Mouse (Mus musculus) erythroblast, embryonic 14.5 days (primary cell): ENCODE data around the gene 4930519P11Rik. TPM values are rescaled to one million over a fixed set of nuclear protein-coding genes. Genes with fewer than 3 reads are reported as not detected.

ENCODE experiments used
- H3K27me3 ChIP-seq: 2 replicates; pipeline ENCODE4 v1.6.1; 2012; ENCODE audit warnings: inconsistent platforms; ENCODE audit not compliant: control insufficient read depth
- H3K36me3 ChIP-seq: 2 replicates; pipeline ENCODE4 v1.6.1; 2012; ENCODE audit warnings: mild to moderate bottlenecking, inconsistent platforms; ENCODE audit not compliant: control insufficient read depth
- H3K4me1 ChIP-seq: 2 replicates; pipeline ENCODE4 v1.6.1; 2012; ENCODE audit warnings: inconsistent platforms; ENCODE audit not compliant: control insufficient read depth
- H3K4me3 ChIP-seq: replicated peaks from 2 replicates; pipeline ENCODE3; 2012; ENCODE audit warnings: moderate library complexity, mild to moderate bottlenecking, inconsistent platforms
- H3K9me3 ChIP-seq: 2 replicates; pipeline ENCODE4 v1.6.1; 2012; ENCODE audit warnings: low read length, inconsistent platforms, mixed read lengths; ENCODE audit not compliant: control insufficient read depth
- GATA1 ChIP-seq: IDR thresholded peaks from 2 replicates; pipeline ENCODE4 v1.6.1; 2012; ENCODE audit warnings: low read length, inconsistent platforms, mixed read lengths
- TAL1 ChIP-seq: IDR thresholded peaks from 3 replicates; pipeline ENCODE4 v1.6.1; 2012; ENCODE audit warnings: low read length, inconsistent platforms, mixed read lengths
- polyA plus RNA-seq: library from polyadenylated mRNA; stranded (reverse); fragments of >175 nt; gene quantifications from 2 replicates; pipeline ENCODE4 v1.2.3, GENCODE M21; 2012

The 4930519P11Rik gene
- polyA plus RNA-seq, 1 experiment = 0.33 TPM

GRCm38 (mm10) chr2:154609050-154609767 lies 4.0 kb downstream of the 4930519P11Rik start:
- TF ChIP-seq TAL1 = no peak
- TF ChIP-seq GATA1 = no peak
- H3K4me3 ChIP-seq = no peak overlapping the region
- peaks cover 55% of the 10 kb centered on the region for H3K4me1 ChIP-seq

GRCm38 (mm10) chr2:154606965-154607364 lies 6.3 kb downstream of the 4930519P11Rik start:
- TF ChIP-seq TAL1 (no peak), GATA1 (no peak)
- Histone ChIP-seq H3K9me3 (no peaks in the 10 kb centered on the region), H3K36me3 (no peaks in the 10 kb centered on the region), H3K27me3 (no peaks in the 10 kb centered on the region), H3K4me1 (peaks cover 51% of the 10 kb centered on the region), H3K4me3 (no peak overlapping the region)

More at GRCm38 (mm10) chr2:154609050-154609767, 4.0 kb downstream of the 4930519P11Rik start:
- Histone ChIP-seq H3K36me3 (no peaks in the 10 kb centered on the region), H3K27me3 (no peaks in the 10 kb centered on the region), H3K9me3 (no peaks in the 10 kb centered on the region)

- Histone ChIP-seq H3K4me1 (peaks cover 41% of the 10 kb centered on the region), H3K9me3 (no peaks in the 10 kb centered on the region), H3K36me3 (peaks cover 5% of the 10 kb centered on the region; the same call in 1 of the 2 replicates), H3K4me3 (peak overlapping the region; percentile 75), H3K27me3 (no peaks in the 10 kb centered on the region)
- no peak for TF ChIP-seq GATA1
- no peak for TF ChIP-seq TAL1
Observed at GRCm38 (mm10) chr2:154604156-154604555, 9.1 kb downstream of the 4930519P11Rik start.

DNA sequence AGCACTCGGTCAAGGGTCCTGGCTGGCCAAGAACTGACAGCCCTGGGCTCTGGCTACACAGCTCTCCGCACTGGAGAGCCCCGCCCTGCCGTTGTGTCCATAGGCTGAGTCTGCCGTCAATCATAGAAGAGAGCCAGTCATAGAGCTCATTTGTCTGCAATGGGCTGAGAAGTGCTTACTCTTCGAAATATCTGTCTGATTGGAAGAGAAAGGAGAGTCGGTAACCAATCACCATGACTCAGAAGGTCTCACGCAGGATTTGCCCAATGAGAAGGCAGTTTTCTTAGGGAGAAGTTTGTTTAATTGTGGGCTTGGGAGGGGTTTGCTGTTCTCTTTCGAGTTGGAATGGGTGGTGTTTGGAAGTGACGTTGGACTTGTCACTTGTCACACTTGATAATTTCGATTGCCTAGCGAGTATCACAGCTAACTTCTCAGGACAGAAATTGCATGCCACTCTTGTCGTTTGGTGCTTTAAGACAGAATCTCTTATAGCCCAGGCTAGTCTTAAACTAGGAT lies 9.5 kb downstream of the 4930519P11Rik start, which contains the start of gene Pxmp4:
Gene Pxmp4, minus strand, starts transcription at position 71 of the 516 bp plus-strand sequence.
- no peak for TF ChIP-seq GATA1
- no peak for TF ChIP-seq TAL1
- Histone ChIP-seq H3K27me3 (no peaks in the 10 kb centered on the region), H3K4me3 (peak within 1 kb of the TSS; percentile 75), H3K4me1 (peaks cover 38% of the 10 kb centered on the region), H3K36me3 (peaks cover 5% of the 10 kb centered on the region; the same call in 1 of the 2 replicates), H3K9me3 (no peaks in the 10 kb centered on the region)

GRCm38 (mm10) chr2:154603007-154603637 lies 10.1 kb downstream of the 4930519P11Rik start:
- TF ChIP-seq GATA1 = no peak
- TF ChIP-seq TAL1 = no peak
- peak overlapping the region; percentile 75 for H3K4me3 ChIP-seq
- no peaks in the 10 kb centered on the region for H3K27me3 ChIP-seq
- H3K9me3 ChIP-seq = no peaks in the 10 kb centered on the region
- H3K36me3 ChIP-seq = peaks cover 6% of the 10 kb centered on the region
- peaks cover 37% of the 10 kb centered on the region for H3K4me1 ChIP-seq

- peaks cover 11% of the 10 kb centered on the region for H3K36me3 ChIP-seq
- peaks cover 40% of the 10 kb centered on the region for H3K4me1 ChIP-seq
- H3K27me3 ChIP-seq = no peaks in the 10 kb centered on the region
- H3K9me3 ChIP-seq = no peaks in the 10 kb centered on the region
- H3K4me3 ChIP-seq = no peak overlapping the region
- TF ChIP-seq GATA1 = no peak
- TF ChIP-seq TAL1 = no peak
Observed at GRCm38 (mm10) chr2:154601324-154601723, 11.9 kb downstream of the 4930519P11Rik start.

DNA sequence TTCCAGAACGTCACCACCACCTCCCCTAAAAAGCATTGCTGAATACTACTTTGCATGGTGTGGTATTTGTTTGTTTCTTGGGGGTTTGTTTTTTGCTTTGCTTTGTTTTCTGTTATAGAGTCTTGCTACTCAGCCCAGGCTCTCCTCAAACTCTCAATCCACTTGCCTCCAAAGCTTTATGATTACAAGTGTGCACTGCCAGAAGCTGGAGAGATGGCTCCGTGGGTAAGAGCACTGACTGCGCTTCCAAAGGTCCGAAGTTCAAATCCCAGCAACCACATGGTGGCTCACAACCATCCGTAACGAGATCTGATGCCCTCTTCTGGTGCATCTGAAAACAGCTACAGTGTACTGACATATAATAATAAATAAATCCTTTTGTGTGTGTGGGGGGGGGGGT lies 12.7 kb downstream of the 4930519P11Rik start:
- TF ChIP-seq GATA1 (no peak), TAL1 (no peak)
- Histone ChIP-seq H3K9me3 (no peaks in the 10 kb centered on the region), H3K36me3 (peaks cover 18% of the 10 kb centered on the region), H3K4me3 (no peak overlapping the region), H3K27me3 (no peaks in the 10 kb centered on the region), H3K4me1 (peaks cover 36% of the 10 kb centered on the region)

- Histone ChIP-seq H3K9me3 (peaks cover 5% of the 10 kb centered on the region; the same call in 1 of the 2 replicates), H3K36me3 (peaks cover 45% of the 10 kb centered on the region), H3K4me1 (peaks cover 13% of the 10 kb centered on the region), H3K4me3 (no peak overlapping the region), H3K27me3 (no peaks in the 10 kb centered on the region)
- TF ChIP-seq TAL1 (no peak), GATA1 (no peak)
Observed at GRCm38 (mm10) chr2:154597399-154597798, 15.8 kb downstream of the 4930519P11Rik start.

GRCm38 (mm10) chr2:154595775-154596174 lies 17.5 kb downstream of the 4930519P11Rik start:
- Histone ChIP-seq H3K4me3 (no peak overlapping the region), H3K9me3 (peaks cover 5% of the 10 kb centered on the region; the same call in 1 of the 2 replicates), H3K4me1 (peaks cover 6% of the 10 kb centered on the region), H3K36me3 (peaks cover 49% of the 10 kb centered on the region), H3K27me3 (no peaks in the 10 kb centered on the region)
- TF ChIP-seq GATA1 (no peak), TAL1 (no peak)
